Mouse (Mus musculus) cerebellum, adult 2 months (tissue): ENCODE measurements around the gene Abhd8.

Experiments
- CTCF ChIP-seq: fragments of 200-500 bp; IDR thresholded peaks from 2 replicates; pipeline ENCODE4 v1.5.1; 2011; ENCODE audit warnings: low read depth, mild to moderate bottlenecking, control low read depth, low read length, moderate library complexity, borderline replicate concordance; ENCODE audit not compliant: insufficient read depth
- POLR2A ChIP-seq: fragments of 200-500 bp; IDR thresholded peaks from 2 replicates; pipeline ENCODE4 v1.6.1; 2011; ENCODE audit warnings: low read length, control low read depth, borderline replicate concordance; ENCODE audit not compliant: insufficient read depth

- no peak for TF ChIP-seq CTCF
- TF ChIP-seq POLR2A: no peak
Measured at GRCm38 (mm10) chr8:71478943-71479342, 15.5 kb upstream of the Abhd8 start.
